Comparison of ENCODE assay signal across 12 mouse cellular contexts in genomic region chr6:52244471-52245039, GRCm38 (mm10). TPM values are rescaled to one million over a fixed set of nuclear protein-coding genes. Genes with fewer than 3 reads are reported as not detected.
DNase-seq lines count a peak whose midpoint lies in the region; ATAC-seq and TF ChIP-seq lines count a peak whose summit lies in the region.
"Had no signal": no experiment of that assay in that cellular context is flagged by ENCODE, and none has a peak within 500 bp of the region (broad histone marks: within the 10 kb centered on the region; RNA-seq: fewer than 3 reads in every experiment).

No protein-coding gene starts in this region.

- no peak overlapping the region for H3K9ac ChIP-seq in lung, embryonic 14.5 days
- peak overlapping the region; percentile 45 for H3K9ac ChIP-seq in intestine, embryonic 16.5 days (ENCODE audit: low read depth, low read length)
- H3K9ac ChIP-seq in neural tube, embryonic 14.5 days (replicated peaks; ENCODE audit: low read depth, low read length) = peak overlapping the region; percentile 50

- H3K4me3 ChIP-seq in lung, embryonic 14.5 days (ENCODE audit: low read depth, low read length) = peak overlapping the region; percentile 12; the same call in 1 of the 2 replicates
- H3K4me3 ChIP-seq in intestine, embryonic 16.5 days (ENCODE audit: low read length) = peak overlapping the region; percentile 39
- H3K4me3 ChIP-seq in neural tube, embryonic 14.5 days (ENCODE audit: low read depth, low read length) = peak overlapping the region; percentile 30

- peaks cover 100% of the 10 kb centered on the region for H3K27me3 ChIP-seq in lung, embryonic 14.5 days (ENCODE audit: insufficient read depth, low read length)
- H3K27me3 ChIP-seq in intestine, embryonic 16.5 days (replicated peaks; ENCODE audit: control insufficient read depth, insufficient read depth, low read length) = peaks cover 73% of the 10 kb centered on the region
- peaks cover 29% of the 10 kb centered on the region for H3K27me3 ChIP-seq in neural tube, embryonic 14.5 days (ENCODE audit: control insufficient read depth, insufficient read depth, low read length)

- no peak for ATAC-seq in lung, embryonic 14.5 days (ENCODE audit: insufficient read depth)
- ATAC-seq in intestine, embryonic 16.5 days = no peak
- no peak for ATAC-seq in neural tube, embryonic 14.5 days (ENCODE audit: low read depth)

- peak overlapping the region; percentile 20; the same call in 1 of the 2 replicates for H3K4me2 ChIP-seq in lung, embryonic 14.5 days
- H3K4me2 ChIP-seq in intestine, embryonic 16.5 days (ENCODE audit: low read depth, low read length) = no peak overlapping the region
- H3K4me2 ChIP-seq in neural tube, embryonic 14.5 days (ENCODE audit: low read depth, low read length) = peak overlapping the region; percentile 40

- TF ChIP-seq CTCF in lung, embryonic 14.5 days (IDR thresholded peaks at IDR 0.05; ENCODE audit: low read depth) = no peak

- 2% methylated on average over 23 of the region's 23 CpGs for WGBS in lung, embryonic 14.5 days
- 2% methylated on average over 23 of the region's 23 CpGs for WGBS in intestine, embryonic 16.5 days
- WGBS in neural tube, embryonic 14.5 days = 1% methylated on average over 23 of the region's 23 CpGs

- H3K9me3 ChIP-seq in lung, embryonic 14.5 days (ENCODE audit: low read depth, low read length) = no peaks in the 10 kb centered on the region
- no peaks in the 10 kb centered on the region for H3K9me3 ChIP-seq in intestine, embryonic 16.5 days (ENCODE audit: control insufficient read depth, low read length)
- H3K9me3 ChIP-seq in neural tube, embryonic 14.5 days (ENCODE audit: control insufficient read depth, low read length) = no peaks in the 10 kb centered on the region

- no peaks in the 10 kb centered on the region for H3K36me3 ChIP-seq in lung, embryonic 14.5 days (ENCODE audit: insufficient read depth)
- no peaks in the 10 kb centered on the region for H3K36me3 ChIP-seq in intestine, embryonic 16.5 days (ENCODE audit: control insufficient read depth, insufficient read depth, low read length)
- H3K36me3 ChIP-seq in neural tube, embryonic 14.5 days (ENCODE audit: control insufficient read depth, insufficient read depth, low read length) = no peaks in the 10 kb centered on the region

- intact Hi-C loops in gastrocnemius, postnatal 36 days (cut with DNase I) = no loop called here

- H3K27ac ChIP-seq in lung, embryonic 14.5 days (ENCODE audit: low read depth) = no peak overlapping the region
- H3K27ac ChIP-seq in intestine, embryonic 16.5 days (ENCODE audit: low read length) = no peak overlapping the region
- H3K27ac ChIP-seq in neural tube, embryonic 14.5 days (ENCODE audit: low read depth, low read length) = peak overlapping the region; percentile 70; the same call in 1 of the 2 replicates

- H3K4me1 ChIP-seq in lung, embryonic 14.5 days (ENCODE audit: insufficient read depth) = no peaks in the 10 kb centered on the region
- H3K4me1 ChIP-seq in intestine, embryonic 16.5 days (ENCODE audit: control insufficient read depth, insufficient read depth, low read length) = peaks cover 2% of the 10 kb centered on the region; the same call in 1 of the 2 replicates
- H3K4me1 ChIP-seq in neural tube, embryonic 14.5 days (ENCODE audit: control insufficient read depth, insufficient read depth, low read length) = no peaks in the 10 kb centered on the region; the same call in 1 of the 2 replicates

- DNase-seq in gastrocnemius, postnatal 25 days = peak; percentile 34
- no peak for DNase-seq in gastrocnemius, postnatal 36 days
- DNase-seq in lung, embryonic 14.5 days = no peak
- DNase-seq in lung, postnatal 25 days (ENCODE audit: low spot score) = no peak
- DNase-seq in right cerebral cortex, postnatal 36 days (ENCODE audit: low spot score in 2 of 2) = no peak
- DNase-seq in embryo, embryonic 11 days = no peak
- DNase-seq: cerebellum, postnatal 10 days had no signal

RNA-seq across cellular contexts. Expression of gene Hoxa11, which starts 1.1 kb away (rescaled TPM):
- total RNA-seq in gastrocnemius, postnatal 25 days (2021) = 1 to 10 TPM; 1.4 to 1.8 TPM
- total RNA-seq in gastrocnemius, postnatal 36 days (2021) = 1 to 10 TPM; 2.0 to 2.7 TPM
- not detected in 2 replicates for polyA plus RNA-seq in lung, embryonic 14.5 days (2014; fragmentation: Nextera tagmentation; extraction: Ambion mirVana)
- 1.4 and 1.9 TPM in 2 replicates for polyA plus RNA-seq in intestine, embryonic 16.5 days (2015; fragmentation: Nextera tagmentation; extraction: Ambion mirVana)
- polyA plus RNA-seq in neural tube, embryonic 14.5 days (2014; fragmentation: Nextera tagmentation; extraction: Ambion mirVana) = 0.09 TPM in 1 of 2 replicates, not detected in the other
- total RNA-seq: left cerebral cortex, postnatal 36 days; megakaryocyte progenitor cell, adult 5-6 weeks had no signal

RNA-seq across cellular contexts. Expression of gene Hoxa10, which starts 3.9 kb away (rescaled TPM):
- total RNA-seq in gastrocnemius, postnatal 25 days (2021) = 10 to 100 TPM; 14.8 to 18.4 TPM
- total RNA-seq in gastrocnemius, postnatal 36 days (2021) = 10 to 100 TPM; 13.6 to 16.9 TPM
- polyA plus RNA-seq in lung, embryonic 14.5 days (2014; fragmentation: Nextera tagmentation; extraction: Ambion mirVana) = not detected in 2 replicates
- polyA plus RNA-seq in intestine, embryonic 16.5 days (2015; fragmentation: Nextera tagmentation; extraction: Ambion mirVana) = 8.6 and 10.0 TPM in 2 replicates
- 50.5 and 79.4 TPM in 2 replicates for polyA plus RNA-seq in neural tube, embryonic 14.5 days (2014; fragmentation: Nextera tagmentation; extraction: Ambion mirVana)
- total RNA-seq: left cerebral cortex, postnatal 36 days had no signal

RNA-seq across cellular contexts. Expression of gene Hoxa9, which starts 13.7 kb away (rescaled TPM):
- total RNA-seq in gastrocnemius, postnatal 25 days (2021) = 10 to 100 TPM in 1 of 2 experiments, 1 to 10 TPM in 1; 5.7 to 13.5 TPM
- total RNA-seq in gastrocnemius, postnatal 36 days (2021) = 1 to 10 TPM; 3.9 to 6.8 TPM
- polyA plus RNA-seq in lung, embryonic 14.5 days (2014; fragmentation: Nextera tagmentation; extraction: Ambion mirVana) = 0.19 TPM in 1 of 2 replicates, not detected in the other
- polyA plus RNA-seq in intestine, embryonic 16.5 days (2015; fragmentation: Nextera tagmentation; extraction: Ambion mirVana) = 3.0 and 3.2 TPM in 2 replicates
- 122 and 151 TPM in 2 replicates for polyA plus RNA-seq in neural tube, embryonic 14.5 days (2014; fragmentation: Nextera tagmentation; extraction: Ambion mirVana)
- total RNA-seq: left cerebral cortex, postnatal 36 days had no signal

RNA-seq across cellular contexts. Expression of gene Hoxa13, which starts 16.1 kb away (rescaled TPM):
- 1 to 10 TPM in 1 of 2 experiments, under 1 TPM in 1; 0.48 to 2.1 TPM for total RNA-seq in gastrocnemius, postnatal 25 days (2021)
- 1 to 10 TPM; 2.4 to 3.6 TPM for total RNA-seq in gastrocnemius, postnatal 36 days (2021)
- not detected in 2 replicates for polyA plus RNA-seq in lung, embryonic 14.5 days (2014; fragmentation: Nextera tagmentation; extraction: Ambion mirVana)
- polyA plus RNA-seq in intestine, embryonic 16.5 days (2015; fragmentation: Nextera tagmentation; extraction: Ambion mirVana) = 0.24 and 0.45 TPM in 2 replicates
- not detected in 2 replicates for polyA plus RNA-seq in neural tube, embryonic 14.5 days (2014; fragmentation: Nextera tagmentation; extraction: Ambion mirVana)
- total RNA-seq: adrenal gland, postnatal 4 days; left cerebral cortex, postnatal 36 days; megakaryocyte progenitor cell, adult 5-6 weeks had no signal

RNA-seq across cellular contexts. Expression of gene Hoxa7, which starts 22.9 kb away (rescaled TPM):
- total RNA-seq in gastrocnemius, postnatal 25 days (2021) = 1 to 10 TPM; 4.7 to 5.5 TPM
- total RNA-seq in gastrocnemius, postnatal 36 days (2021) = 1 to 10 TPM; 3.7 to 4.0 TPM
- 5.8 and 7.4 TPM in 2 replicates for polyA plus RNA-seq in lung, embryonic 14.5 days (2014; fragmentation: Nextera tagmentation; extraction: Ambion mirVana)
- polyA plus RNA-seq in intestine, embryonic 16.5 days (2015; fragmentation: Nextera tagmentation; extraction: Ambion mirVana) = 6.0 and 8.2 TPM in 2 replicates
- polyA plus RNA-seq in neural tube, embryonic 14.5 days (2014; fragmentation: Nextera tagmentation; extraction: Ambion mirVana) = 90.8 and 110 TPM in 2 replicates
- total RNA-seq: left cerebral cortex, postnatal 36 days had no signal

Comparison
In these comparisons a context has a peak if more than half of its experiments do, and no peak if none do; other contexts are left out.
1. RNA of gene Hoxa9, which starts 13.7 kb away (polyA plus RNA-seq): 122 to 151 TPM in neural tube, embryonic 14.5 days; 3.0 to 3.2 TPM in intestine, embryonic 16.5 days and 0.19 TPM in lung, embryonic 14.5 days; every median in the first group is over 10 times any median in the second.
2. Peak in every context shown above with its lines, with median percentiles within 50 percentile points of each other: H3K4me3 ChIP-seq.